Mouse (Mus musculus) fibroblast of lung, adult 2 months (primary cell): ENCODE data around the gene Dtl.

ENCODE experiments used
- DNase-seq: peaks from one replicate; pipeline ENCODE4 v3.0.0-alpha.2; 2011; ENCODE audit warnings: low read depth

The Dtl gene

GRCm38 (mm10) chr1:191579524-191579923, 4.2 kb upstream of the Dtl start:
- no peak for DNase-seq

GRCm38 (mm10) chr1:191574871-191575457, 380 bp downstream of the Dtl start:
- no peak for DNase-seq

- no peak for DNase-seq
Measured at GRCm38 (mm10) chr1:191573906-191574639, 1.3 kb downstream of the Dtl start.

- no peak for DNase-seq
Measured at GRCm38 (mm10) chr1:191570415-191570814, 4.9 kb downstream of the Dtl start.

GRCm38 (mm10) chr1:191569625-191570024, 5.7 kb downstream of the Dtl start:
- no peak for DNase-seq

GRCm38 (mm10) chr1:191567859-191568258, 7.5 kb downstream of the Dtl start:
- no peak for DNase-seq

GRCm38 (mm10) chr1:191562823-191563365, 12.4 kb downstream of the Dtl start:
- DNase-seq: peak; percentile 23

GRCm38 (mm10) chr1:191559779-191560178, 15.6 kb downstream of the Dtl start:
- no peak for DNase-seq

GRCm38 (mm10) chr1:191557109-191557508, 18.2 kb downstream of the Dtl start:
- DNase-seq: no peak

- DNase-seq: no peak
Measured at GRCm38 (mm10) chr1:191550786-191551185, 24.6 kb downstream of the Dtl start.

- DNase-seq: no peak
Measured at GRCm38 (mm10) chr1:191543747-191544146, 31.6 kb downstream of the Dtl start.

- no peak for DNase-seq
Measured at GRCm38 (mm10) chr1:191541619-191542018, 33.7 kb downstream of the Dtl start.

GRCm38 (mm10) chr1:191541014-191541413, 34.3 kb downstream of the Dtl start:
- no peak for DNase-seq

GRCm38 (mm10) chr1:191540300-191540699, 35.0 kb downstream of the Dtl start:
- DNase-seq: no peak

- no peak for DNase-seq
Measured at GRCm38 (mm10) chr1:191534896-191535295, 40.4 kb downstream of the Dtl start.

- no peak for DNase-seq
Measured at GRCm38 (mm10) chr1:191531023-191531422, 44.3 kb downstream of the Dtl start.

GRCm38 (mm10) chr1:191529406-191529805, 45.9 kb downstream of the Dtl start:
- peak; percentile 79 for DNase-seq

- peak; percentile 73 for DNase-seq
Measured at GRCm38 (mm10) chr1:191527921-191528612, 47.3 kb downstream of the Dtl start.

- DNase-seq: no peak
Measured at GRCm38 (mm10) chr1:191527089-191527488, 48.3 kb downstream of the Dtl start.

- no peak for DNase-seq
Measured at GRCm38 (mm10) chr1:191521395-191521794, 53.9 kb downstream of the Dtl start.

GRCm38 (mm10) chr1:191520669-191521068, 54.7 kb downstream of the Dtl start:
- no peak for DNase-seq

- no peak for DNase-seq
Measured at GRCm38 (mm10) chr1:191520194-191520593, 55.1 kb downstream of the Dtl start.
